Mouse (Mus musculus) kidney, postnatal 0 days (tissue): ENCODE data around the gene Sike1. TPM values are rescaled to one million over a fixed set of nuclear protein-coding genes. Genes with fewer than 3 reads are reported as not detected.

Experiments used
- ATAC-seq: fragments of 200-750 bp; cut with Nextera tagmentation; replicated peaks from 2 replicates; pipeline ENCODE4 v1.8.0; 2017; ENCODE audit warnings: low read depth, moderate number of reproducible peaks, moderate TSS enrichment, moderate library complexity; ENCODE audit not compliant: low FRiP score
- DNase-seq: peaks from one replicate; pipeline ENCODE4 v3.0.0-alpha.2; 2016; ENCODE audit warnings: low spot score
- H3K27ac ChIP-seq: fragments of 300-500 bp; sonication (generic); 2 replicates; pipeline ENCODE4 v1.5.1; 2014; ENCODE audit warnings: mild to moderate bottlenecking
- H3K27me3 ChIP-seq: fragments of 300-500 bp; sonication (generic); 2 replicates; pipeline ENCODE4 v1.6.1; 2014; ENCODE audit warnings: low read length, mixed read lengths; ENCODE audit not compliant: insufficient read depth
- H3K36me3 ChIP-seq: fragments of 300-500 bp; sonication (generic); 2 replicates; pipeline ENCODE4 v1.6.1; 2014; ENCODE audit warnings: low read length, mixed read lengths; ENCODE audit not compliant: insufficient read depth
- H3K4me1 ChIP-seq: fragments of 300-500 bp; sonication (generic); replicated peaks from 2 replicates; pipeline ENCODE4 v1.6.1; 2014; ENCODE audit warnings: antibody characterized with exemption, low read length, mixed read lengths; ENCODE audit not compliant: insufficient read depth
- H3K4me2 ChIP-seq: fragments of 300-500 bp; sonication (generic); 2 replicates; pipeline ENCODE4 v1.6.1; 2014; ENCODE audit warnings: mild to moderate bottlenecking, low read length, moderate library complexity, mixed read lengths
- H3K4me3 ChIP-seq: fragments of 300-500 bp; sonication (generic); replicated peaks from 2 replicates; pipeline ENCODE4 v1.5.1; 2014; ENCODE audit warnings: low read depth, low read length
- H3K9ac ChIP-seq: fragments of 300-500 bp; sonication (generic); 2 replicates; pipeline ENCODE4 v1.6.1; 2014; ENCODE audit warnings: low read depth, low read length
- H3K9me3 ChIP-seq: fragments of 300-500 bp; sonication (generic); replicated peaks from 2 replicates; pipeline ENCODE4 v1.6.1; 2016; ENCODE audit warnings: low read length, inconsistent platforms, mixed read lengths
- CTCF ChIP-seq: IDR thresholded peaks from 2 replicates; pipeline ENCODE4 v1.5.1; 2016; ENCODE audit warnings: antibody characterized with exemption, low read depth, mild to moderate bottlenecking, moderate library complexity
- WGBS: fragments of 180-500 bp; shearing (Covaris S2); extraction: QIAGEN DNeasy Blood & Tissue Kit; methylation state at CpG from one replicate; pipeline ENCODE4 v1.1.7; 2014; 5-methylcytosine and 5-hydroxymethylcytosine counted together
- polyA plus RNA-seq: library from polyadenylated mRNA; unstranded; fragments of >200 nt; fragmentation: Nextera tagmentation; extraction: Ambion mirVana; gene quantifications from 2 replicates; pipeline ENCODE4 v1.2.1, GENCODE M21; 2015

The Sike1 gene
- polyA plus RNA-seq, 1 experiment from 2014 or later: 59.5 TPM

- Histone ChIP-seq H3K27me3 (no peaks in the 10 kb centered on the region), H3K27ac (peak overlapping the region; percentile 19; the same call in 1 of the 2 replicates), H3K9me3 (no peaks in the 10 kb centered on the region), H3K4me1 (no peaks in the 10 kb centered on the region), H3K4me2 (peak overlapping the region; percentile 72), H3K36me3 (peaks cover 49% of the 10 kb centered on the region), H3K4me3 (peak overlapping the region; percentile 79), H3K9ac (no peak overlapping the region; the same call in 1 of the 2 replicates)
- no peak for TF ChIP-seq CTCF
- DNase-seq: no peak
- 5% methylated on average over 10 of the region's 10 CpGs for WGBS
- ATAC-seq: peak; percentile 40
Measured at GRCm38 (mm10) chr3:103057752-103058151, 62.2 kb downstream of the Sike1 start.

Other genes starting within 250 kb of the Sike1 start
- 0.10 and 0.18 TPM in 2 replicates for gene Tshb, start 213.0 kb upstream of the Sike1 start, polyA plus RNA-seq
- gene Sycp1, start 59.6 kb upstream of the Sike1 start, polyA plus RNA-seq: not detected in 2 replicates
- 0.05 TPM in 1 of 2 replicates, not detected in the other for gene Nr1h5, start 31.6 kb upstream of the Sike1 start, polyA plus RNA-seq
- 239 and 269 TPM in 2 replicates for gene Csde1, start 24.7 kb downstream of the Sike1 start, polyA plus RNA-seq
- gene Nras, start 62.6 kb downstream of the Sike1 start, polyA plus RNA-seq: 53.2 and 57.1 TPM in 2 replicates
- not detected in 2 replicates for gene Ampd1, start 78.3 kb downstream of the Sike1 start, polyA plus RNA-seq
- 2.3 and 2.8 TPM in 2 replicates for gene Dennd2c, start 106.9 kb downstream of the Sike1 start, polyA plus RNA-seq
- gene Bcas2, start 175.9 kb downstream of the Sike1 start, polyA plus RNA-seq: 144 and 151 TPM in 2 replicates